Mouse (Mus musculus) thymus, adult 2 months (tissue): ENCODE data around the gene Ptprd. TPM values are rescaled to one million over a fixed set of nuclear protein-coding genes. Genes with fewer than 3 reads are reported as not detected.

Experiments used
- DNase-seq: peaks from one replicate; pipeline ENCODE4 v3.0.0; 2021
- H3K27ac ChIP-seq: fragments of 200-500 bp; 2 replicates; pipeline ENCODE4 v1.5.1; 2012; ENCODE audit warnings: low read length, control low read depth; ENCODE audit not compliant: control insufficient read depth, insufficient read depth
- H3K27me3 ChIP-seq: fragments of 200-500 bp; 2 replicates; pipeline ENCODE4 v1.6.1; 2012; ENCODE audit warnings: mild to moderate bottlenecking, low read length, moderate library complexity, mixed read lengths; ENCODE audit not compliant: control insufficient read depth, insufficient read depth
- H3K36me3 ChIP-seq: fragments of 200-500 bp; 2 replicates; pipeline ENCODE4 v1.6.1; 2012; ENCODE audit warnings: mild to moderate bottlenecking, low read length, moderate library complexity; ENCODE audit not compliant: control insufficient read depth, insufficient read depth
- H3K4me1 ChIP-seq: fragments of 200-500 bp; replicated peaks from 2 replicates; pipeline ENCODE4 v1.6.1; 2012; ENCODE audit warnings: low read length; ENCODE audit not compliant: control insufficient read depth, insufficient read depth
- H3K4me3 ChIP-seq: fragments of 200-500 bp; 2 replicates; pipeline ENCODE4 v1.5.1; 2012; ENCODE audit warnings: mild to moderate bottlenecking, low read length, control low read depth, moderate library complexity; ENCODE audit not compliant: control insufficient read depth, insufficient read depth
- CTCF ChIP-seq: fragments of 200-500 bp; IDR thresholded peaks from 2 replicates; pipeline ENCODE4 v1.5.1; 2012; ENCODE audit warnings: mild to moderate bottlenecking, control low read depth, low read length, moderate library complexity, borderline replicate concordance; ENCODE audit not compliant: control insufficient read depth, poor library complexity, insufficient read depth; ENCODE audit errors: extremely low read depth
- POLR2A ChIP-seq: fragments of 200-500 bp; IDR thresholded peaks from 2 replicates; pipeline ENCODE4 v1.6.1; 2012; ENCODE audit warnings: mild to moderate bottlenecking, low read length, control low read depth, moderate library complexity; ENCODE audit not compliant: control insufficient read depth, poor library complexity, insufficient read depth; ENCODE audit errors: extremely low read depth
- WGBS: fragments of 180-500 bp; shearing (Covaris S2); methylation state at CpG from one replicate; pipeline ENCODE4 v1.1.7; 2018; 5-methylcytosine and 5-hydroxymethylcytosine counted together
- polyA plus RNA-seq: library from polyadenylated mRNA; depleted of rRNA; stranded (reverse); fragments of >200 nt; gene quantifications from 2 replicates; pipeline ENCODE4 v1.2.3, GENCODE M21; 2012

Gene Ptprd
- polyA plus RNA-seq, 1 experiment: 1.0 TPM

DNA sequence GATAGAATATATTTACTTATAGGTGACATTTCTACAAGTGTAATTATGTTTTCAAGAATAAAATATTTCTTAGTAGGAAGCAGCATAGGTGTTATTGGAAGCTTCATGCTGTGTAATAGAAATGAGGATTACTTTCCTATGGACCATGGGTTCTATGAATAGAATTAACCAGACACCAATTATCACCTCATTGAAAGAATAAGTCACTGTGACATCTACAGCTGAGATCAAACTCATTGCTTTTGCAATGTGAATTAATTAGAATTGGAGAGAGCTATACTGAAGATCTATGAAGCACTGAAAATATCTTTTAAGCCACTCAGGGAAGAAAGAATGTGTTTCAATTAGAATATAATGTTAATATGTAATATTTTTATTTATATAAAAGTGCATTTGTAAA is 1539.1 kb downstream of the Ptprd start:
- TF ChIP-seq POLR2A: no peak
- no peak for TF ChIP-seq CTCF
- no peak for DNase-seq
- no peak overlapping the region for H3K4me3 ChIP-seq
- no peaks in the 10 kb centered on the region for H3K4me1 ChIP-seq
- H3K27me3 ChIP-seq: no peaks in the 10 kb centered on the region
- no peaks in the 10 kb centered on the region for H3K36me3 ChIP-seq
- no peak overlapping the region for H3K27ac ChIP-seq

DNA sequence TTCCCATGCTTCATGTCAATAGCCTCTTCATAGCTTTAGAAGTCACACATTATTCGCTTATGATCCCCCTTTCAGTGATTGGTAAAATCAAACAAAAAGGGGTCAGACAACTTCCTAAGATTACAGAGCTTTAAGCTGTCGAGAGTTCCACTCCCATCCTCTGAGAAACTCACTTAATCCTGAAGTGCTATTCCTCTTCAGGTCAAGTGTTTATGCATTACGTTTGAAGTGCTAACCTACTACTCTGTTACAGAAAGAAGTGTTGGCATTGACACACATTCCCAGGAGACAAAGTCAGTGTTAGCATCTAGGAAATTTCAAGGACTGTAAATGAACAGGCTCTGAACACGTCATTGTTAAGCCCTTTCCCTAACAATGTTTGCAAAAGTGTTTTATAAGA is 1550.0 kb downstream of the Ptprd start:
- H3K27ac ChIP-seq: no peak overlapping the region
- no peak for DNase-seq
- no peak for TF ChIP-seq CTCF
- TF ChIP-seq POLR2A: no peak
- H3K4me1 ChIP-seq: no peaks in the 10 kb centered on the region
- 61% methylated on average over 4 of the region's 4 CpGs for WGBS
- H3K36me3 ChIP-seq: no peaks in the 10 kb centered on the region
- H3K27me3 ChIP-seq: no peaks in the 10 kb centered on the region
- H3K4me3 ChIP-seq: no peak overlapping the region

DNA sequence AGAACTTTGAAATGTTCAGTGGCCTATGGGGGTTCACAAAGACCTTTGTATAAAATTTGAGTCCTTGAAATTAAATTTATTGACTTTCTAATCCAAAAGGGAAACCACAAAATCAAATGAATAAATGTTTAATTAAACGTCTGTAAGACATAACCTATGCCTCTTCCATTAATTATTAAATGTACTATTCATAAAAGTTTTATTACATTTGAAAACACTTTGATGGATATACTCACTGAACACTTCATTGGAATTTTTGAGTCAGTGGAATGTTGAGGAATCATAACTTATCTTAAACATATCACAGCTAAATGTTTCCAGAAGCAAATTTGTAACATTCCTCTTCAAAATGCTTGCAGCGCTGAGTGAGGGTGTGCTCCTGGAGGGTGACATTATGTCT is 1551.6 kb downstream of the Ptprd start:
- no peak for DNase-seq
- no peaks in the 10 kb centered on the region for H3K36me3 ChIP-seq
- no peaks in the 10 kb centered on the region for H3K27me3 ChIP-seq
- WGBS: 93% methylated on average over 2 of the region's 2 CpGs
- H3K27ac ChIP-seq: no peak overlapping the region
- no peak overlapping the region for H3K4me3 ChIP-seq
- TF ChIP-seq POLR2A (no peak), CTCF (no peak)
- H3K4me1 ChIP-seq: no peaks in the 10 kb centered on the region

DNA sequence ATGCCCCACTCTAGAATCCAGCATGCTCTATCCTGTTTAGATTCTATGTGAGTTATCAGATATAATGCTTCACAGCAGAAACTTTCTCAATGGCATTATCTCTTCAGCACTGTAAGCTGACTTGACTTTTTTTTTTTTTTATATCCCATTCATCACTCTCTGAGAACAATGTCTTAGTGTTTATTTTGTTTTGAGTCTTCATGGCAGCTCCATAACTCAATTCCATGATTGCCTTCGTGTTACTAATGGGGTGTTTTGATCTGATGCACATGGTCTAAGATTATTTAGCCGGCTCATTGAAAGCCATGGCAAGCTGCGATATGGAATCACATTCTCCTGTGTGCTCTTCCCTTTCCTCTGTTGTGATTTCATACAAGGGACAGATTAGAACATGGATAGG is 1555.0 kb downstream of the Ptprd start:
- no peaks in the 10 kb centered on the region for H3K36me3 ChIP-seq
- no peak for TF ChIP-seq POLR2A
- TF ChIP-seq CTCF: no peak
- 68% methylated on average over 3 of the region's 3 CpGs for WGBS

DNA sequence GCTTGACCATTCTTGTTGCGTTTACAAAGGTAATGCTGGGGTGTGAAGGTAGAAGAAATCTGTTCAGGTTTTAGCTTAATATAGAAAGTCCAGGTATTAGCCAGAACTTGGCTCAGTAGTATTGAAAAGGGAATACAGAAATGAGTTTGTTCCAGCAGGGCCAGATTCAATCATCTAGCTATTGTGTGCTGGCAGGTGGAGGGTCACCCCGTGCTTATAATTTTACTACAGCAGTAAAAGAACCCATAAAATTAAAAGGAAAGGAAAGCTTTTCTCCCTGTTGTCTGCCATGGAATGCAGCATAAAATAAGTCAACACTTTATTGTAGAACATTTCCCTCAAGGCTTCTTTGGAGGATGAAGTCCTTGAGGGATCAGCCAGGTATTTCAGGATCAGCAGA is 1558.8 kb downstream of the Ptprd start:
- TF ChIP-seq POLR2A (no peak), CTCF (no peak)
- H3K27me3 ChIP-seq: no peaks in the 10 kb centered on the region
- DNase-seq: no peak
- no peaks in the 10 kb centered on the region for H3K36me3 ChIP-seq
- 93% methylated on average over 2 of the region's 2 CpGs for WGBS
- no peak overlapping the region for H3K4me3 ChIP-seq
- no peak overlapping the region for H3K27ac ChIP-seq
- no peaks in the 10 kb centered on the region for H3K4me1 ChIP-seq

More for the DNA sequence above, 1555.0 kb downstream of the Ptprd start:
- DNase-seq: no peak
- Histone ChIP-seq H3K4me1 (no peaks in the 10 kb centered on the region), H3K4me3 (no peak overlapping the region), H3K27ac (no peak overlapping the region), H3K27me3 (no peaks in the 10 kb centered on the region)

DNA sequence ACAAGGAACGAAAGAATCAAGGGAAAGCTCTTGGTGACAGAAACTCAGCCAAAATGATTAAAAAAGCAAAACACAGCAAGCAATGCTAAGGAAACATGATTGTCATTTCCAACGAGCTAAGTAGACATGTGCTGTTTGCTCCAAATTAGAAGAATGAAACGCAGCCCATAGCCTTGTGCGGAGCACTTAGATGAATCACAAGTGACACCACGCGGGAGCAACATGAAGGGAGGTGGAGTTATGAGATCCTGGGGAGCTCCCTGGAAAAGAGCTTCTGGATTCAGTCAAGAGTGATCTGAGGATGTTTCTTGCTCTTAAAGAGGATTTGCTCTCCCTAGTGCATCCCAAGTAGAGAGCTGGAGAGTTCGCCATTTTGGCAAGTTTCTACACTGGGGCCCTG is 1590.0 kb downstream of the Ptprd start:
- Histone ChIP-seq H3K4me1 (no peaks in the 10 kb centered on the region), H3K27me3 (no peaks in the 10 kb centered on the region; the same call in 1 of the 2 replicates), H3K36me3 (no peaks in the 10 kb centered on the region), H3K4me3 (no peak overlapping the region), H3K27ac (no peak overlapping the region)
- TF ChIP-seq CTCF: no peak
- no peak for TF ChIP-seq POLR2A
- 85% methylated on average over 7 of the region's 7 CpGs for WGBS
- no peak for DNase-seq

DNA sequence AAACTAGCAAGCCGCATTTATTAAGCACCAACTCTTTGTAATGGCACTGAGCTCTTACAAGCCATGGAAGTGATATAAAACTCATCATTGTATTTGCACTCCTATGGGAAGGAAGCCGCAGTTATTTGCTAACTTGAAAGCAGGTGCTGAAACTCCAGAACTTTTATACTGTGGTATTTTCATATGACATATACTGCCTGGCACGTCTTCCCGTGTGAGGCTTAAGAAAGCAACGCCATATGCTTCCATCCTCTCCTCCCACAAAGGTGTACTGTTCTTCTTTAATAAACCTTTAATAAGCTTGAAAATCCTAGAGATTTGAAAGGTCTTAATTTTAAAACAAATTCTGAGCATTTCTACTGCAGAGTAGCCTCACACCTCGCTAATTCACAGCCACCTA is 1595.1 kb downstream of the Ptprd start:
- H3K4me1 ChIP-seq: no peaks in the 10 kb centered on the region
- 96% methylated on average over 6 of the region's 6 CpGs for WGBS
- DNase-seq: no peak
- no peak overlapping the region for H3K4me3 ChIP-seq
- no peak overlapping the region for H3K27ac ChIP-seq
- no peaks in the 10 kb centered on the region for H3K36me3 ChIP-seq
- TF ChIP-seq CTCF (no peak), POLR2A (no peak)
- H3K27me3 ChIP-seq: no peaks in the 10 kb centered on the region
